Mouse (Mus musculus) heart, postnatal 10 days (tissue): ENCODE data around the gene Lrp1. TPM values are rescaled to one million over a fixed set of nuclear protein-coding genes. Genes with fewer than 3 reads are reported as not detected.

ENCODE experiments used
- DNase-seq, 2 experiments: peaks; one replicate each; pipeline ENCODE4 v3.0.0; 2021
- intact Hi-C: fragments of 180-260 bp; cut with DNase I; formaldehyde crosslinking; loops from one replicate; pipeline ENCODE4 v1.15.1; 2025
- total RNA-seq, 2 experiments: library from RNA; stranded (reverse); gene quantifications; 2 replicates each; pipeline ENCODE4 v1.2.3; 2021

The Lrp1 gene
- total RNA-seq, 2 experiments from 2014 or later, result 95.8 to 96.3 TPM

GRCm38 (mm10) chr10:127512813-127513212, 108.1 kb downstream of the Lrp1 start:
- intact Hi-C loops, result loop anchor here (1.0 kb wide), 1 partner anchor 23 kb away; no protein-coding TSS in a partner anchor
- peak; percentile 95 to 98 for DNase-seq

- no peak for DNase-seq
- intact Hi-C loops, result no loop called here
These were observed 108.7 kb downstream of the Lrp1 start for GRCm38 (mm10) chr10:127512307-127512666.

GRCm38 (mm10) chr10:127511634-127512306, 109.2 kb downstream of the Lrp1 start:
- peak in 1 of 2 experiments; percentile 45 for DNase-seq
- intact Hi-C loops, result no loop called here

GRCm38 (mm10) chr10:127510895-127511617, 109.9 kb downstream of the Lrp1 start:
- intact Hi-C loops, result no loop called here

GRCm38 (mm10) chr10:127509837-127510701, 110.9 kb downstream of the Lrp1 start:
- intact Hi-C loops, result no loop called here
- no peak for DNase-seq

More at GRCm38 (mm10) chr10:127510895-127511617, 109.9 kb downstream of the Lrp1 start:
- no peak for DNase-seq

- intact Hi-C loops, result no loop called here
- peak; percentile 81 to 92 for DNase-seq
These were observed 111.7 kb downstream of the Lrp1 start for GRCm38 (mm10) chr10:127509051-127509836.

- intact Hi-C loops, result loop anchor here (1.0 kb wide), 1 partner anchor 30 kb away; no protein-coding TSS in a partner anchor
These were observed 112.7 kb downstream of the Lrp1 start for GRCm38 (mm10) chr10:127508239-127508638.

GRCm38 (mm10) chr10:127500894-127501893, 119.8 kb downstream of the Lrp1 start, which contains the start of gene Stac3:
TSS of gene Stac3 (plus strand) at chr10:127501686.
- intact Hi-C loops, result no loop called here
- no peak for DNase-seq

More at GRCm38 (mm10) chr10:127508239-127508638, 112.7 kb downstream of the Lrp1 start:
- peak; percentile 71 to 86 for DNase-seq

GRCm38 (mm10) chr10:127500042-127500441, 120.9 kb downstream of the Lrp1 start:
- DNase-seq, result no peak
- intact Hi-C loops, result no loop called here

GRCm38 (mm10) chr10:127499516-127499915, 121.4 kb downstream of the Lrp1 start:
- DNase-seq, result no peak

GRCm38 (mm10) chr10:127496156-127496555, 124.8 kb downstream of the Lrp1 start:
- intact Hi-C loops, result no loop called here
- no peak for DNase-seq

More at GRCm38 (mm10) chr10:127499516-127499915, 121.4 kb downstream of the Lrp1 start:
- intact Hi-C loops, result no loop called here

GRCm38 (mm10) chr10:127492118-127492517, 128.8 kb downstream of the Lrp1 start:
- no peak for DNase-seq
- intact Hi-C loops, result no loop called here

GRCm38 (mm10) chr10:127491128-127491512, 129.8 kb downstream of the Lrp1 start:
- DNase-seq, result no peak
- intact Hi-C loops, result no loop called here

- intact Hi-C loops, result no loop called here
- DNase-seq, result no peak
These were observed 130.5 kb downstream of the Lrp1 start for GRCm38 (mm10) chr10:127490160-127491127.

GRCm38 (mm10) chr10:127488856-127489255, 132.1 kb downstream of the Lrp1 start:
- DNase-seq, result no peak
- intact Hi-C loops, result no loop called here
